Mouse (Mus musculus): ENCODE measurements around the gene Rin1. TPM values are rescaled to one million over a fixed set of nuclear protein-coding genes. Genes with fewer than 3 reads are reported as not detected.
"Not testable (repeated sequence)": the region's sequence is repeated elsewhere in the genome, so short reads cannot be mapped to it uniquely, and the experiment has no call there.

Gene Rin1
- polyA plus RNA-seq, 1 experiment from 2014 or later: 1.5 TPM

GRCm38 (mm10) chr19:5071545-5072369, 21.5 kb downstream of the Rin1 start:
- Histone ChIP-seq H3K27ac (peak overlapping the region; percentile 79), H3K9me3 (no peaks in the 10 kb centered on the region), H3K27me3 (peaks cover 68% of the 10 kb centered on the region), H3K4me3 (peak overlapping the region; percentile 45), H3K36me3 (no peaks in the 10 kb centered on the region), H3K9ac (peak overlapping the region; percentile 71), H3K4me1 (replicated peaks) (peaks cover 52% of the 10 kb centered on the region), H3K4me2 (peak overlapping the region; percentile 76)
- WGBS: under 1% methylated on average over 39 of the region's 40 CpGs
- peak; percentile 77 for ATAC-seq (ENCODE audit: low FRiP score)

- Histone ChIP-seq H3K36me3 (no peaks in the 10 kb centered on the region), H3K9ac (peak overlapping the region; percentile 71; the same call in 1 of the 2 replicates), H3K27me3 (peaks cover 61% of the 10 kb centered on the region), H3K27ac (no peak overlapping the region), H3K9me3 (no peaks in the 10 kb centered on the region), H3K4me3 (peak overlapping the region; percentile 45), H3K4me1 (replicated peaks) (peaks cover 45% of the 10 kb centered on the region), H3K4me2 (peak overlapping the region; percentile 76)
- ATAC-seq (ENCODE audit: low FRiP score): no peak
- 5% methylated on average over 20 of the region's 20 CpGs for WGBS
These were observed 22.2 kb downstream of the Rin1 start for GRCm38 (mm10) chr19:5072389-5073019.

GRCm38 (mm10) chr19:5073028-5073427, 22.7 kb downstream of the Rin1 start:
- Histone ChIP-seq H3K4me2 (peak overlapping the region; percentile 76), H3K27me3 (peaks cover 56% of the 10 kb centered on the region), H3K4me3 (peak overlapping the region; percentile 7; the same call in 1 of the 2 replicates), H3K9me3 (no peaks in the 10 kb centered on the region), H3K36me3 (no peaks in the 10 kb centered on the region), H3K4me1 (replicated peaks) (peaks cover 40% of the 10 kb centered on the region), H3K9ac (no peak overlapping the region), H3K27ac (no peak overlapping the region)
- ATAC-seq (ENCODE audit: low FRiP score): no peak
- WGBS: 2% methylated on average over 15 of the region's 15 CpGs

GRCm38 (mm10) chr19:5073518-5073917, 23.2 kb downstream of the Rin1 start:
- ATAC-seq (ENCODE audit: low FRiP score): no peak
- H3K4me1 ChIP-seq (replicated peaks): peaks cover 35% of the 10 kb centered on the region
- H3K4me3 ChIP-seq: no peak overlapping the region
- no peak overlapping the region for H3K27ac ChIP-seq
- no peak overlapping the region for H3K4me2 ChIP-seq
- no peak overlapping the region for H3K9ac ChIP-seq
- no peaks in the 10 kb centered on the region for H3K9me3 ChIP-seq
- no peaks in the 10 kb centered on the region for H3K36me3 ChIP-seq
- WGBS: 47% methylated on average over 5 of the region's 5 CpGs
- peaks cover 55% of the 10 kb centered on the region for H3K27me3 ChIP-seq

GRCm38 (mm10) chr19:5079279-5079678, 29.0 kb downstream of the Rin1 start:
- H3K9me3 ChIP-seq: no peaks in the 10 kb centered on the region
- H3K9ac ChIP-seq: no peak overlapping the region
- no peak overlapping the region for H3K4me3 ChIP-seq
- no peaks in the 10 kb centered on the region for H3K4me1 ChIP-seq (replicated peaks)
- no peak overlapping the region for H3K4me2 ChIP-seq
- H3K36me3 ChIP-seq: no peaks in the 10 kb centered on the region; the same call in 1 of the 2 replicates
- no peak for ATAC-seq (ENCODE audit: low FRiP score)
- WGBS: 91% methylated on average over 1 of the region's 1 CpGs
- H3K27me3 ChIP-seq: peaks cover 71% of the 10 kb centered on the region
- no peak overlapping the region for H3K27ac ChIP-seq

GRCm38 (mm10) chr19:5082005-5082404, 31.7 kb downstream of the Rin1 start:
- Histone ChIP-seq H3K4me2 (no peak overlapping the region), H3K9me3 (no peaks in the 10 kb centered on the region), H3K36me3 (no peaks in the 10 kb centered on the region; the same call in 1 of the 2 replicates), H3K27me3 (peaks cover 75% of the 10 kb centered on the region), H3K4me3 (no peak overlapping the region), H3K4me1 (replicated peaks) (peaks cover 11% of the 10 kb centered on the region), H3K27ac (no peak overlapping the region), H3K9ac (no peak overlapping the region)
- WGBS: 66% methylated on average over 18 of the region's 18 CpGs
- no peak for ATAC-seq (ENCODE audit: low FRiP score)

GRCm38 (mm10) chr19:5082596-5082995, 32.3 kb downstream of the Rin1 start:
- Histone ChIP-seq H3K27me3 (peaks cover 75% of the 10 kb centered on the region), H3K9me3 (no peaks in the 10 kb centered on the region), H3K4me2 (no peak overlapping the region), H3K9ac (no peak overlapping the region), H3K4me3 (no peak overlapping the region), H3K36me3 (no peaks in the 10 kb centered on the region; the same call in 1 of the 2 replicates), H3K27ac (no peak overlapping the region), H3K4me1 (replicated peaks) (peaks cover 17% of the 10 kb centered on the region)
- no peak for ATAC-seq (ENCODE audit: low FRiP score)
- WGBS: 70% methylated on average over 24 of the region's 24 CpGs

GRCm38 (mm10) chr19:5083961-5084833, 33.9 kb downstream of the Rin1 start:
- peaks cover 26% of the 10 kb centered on the region for H3K4me1 ChIP-seq (replicated peaks)
- no peak overlapping the region for H3K27ac ChIP-seq
- WGBS: 69% methylated on average over 3 of the region's 3 CpGs
- peak overlapping the region; percentile 79 for H3K4me2 ChIP-seq
- no peaks in the 10 kb centered on the region for H3K9me3 ChIP-seq
- ATAC-seq (ENCODE audit: low FRiP score): no peak
- peaks cover 71% of the 10 kb centered on the region for H3K27me3 ChIP-seq
- peak overlapping the region; percentile 55 for H3K4me3 ChIP-seq
- H3K36me3 ChIP-seq: no peaks in the 10 kb centered on the region; the same call in 1 of the 2 replicates
- peak overlapping the region; percentile 75 for H3K9ac ChIP-seq

GRCm38 (mm10) chr19:5084834-5085144, 34.5 kb downstream of the Rin1 start:
- no peaks in the 10 kb centered on the region for H3K9me3 ChIP-seq
- H3K9ac ChIP-seq: peak overlapping the region; percentile 75
- no peak for ATAC-seq (ENCODE audit: low FRiP score)
- peaks cover 67% of the 10 kb centered on the region for H3K27me3 ChIP-seq
- H3K27ac ChIP-seq: no peak overlapping the region
- H3K4me2 ChIP-seq: peak overlapping the region; percentile 79
- peaks cover 4% of the 10 kb centered on the region; the same call in 1 of the 2 replicates for H3K36me3 ChIP-seq
- H3K4me1 ChIP-seq (replicated peaks): peaks cover 32% of the 10 kb centered on the region
- 3% methylated on average over 15 of the region's 15 CpGs for WGBS
- peak overlapping the region; percentile 55 for H3K4me3 ChIP-seq

- H3K27me3 ChIP-seq: peaks cover 62% of the 10 kb centered on the region
- H3K9me3 ChIP-seq: no peaks in the 10 kb centered on the region
- H3K9ac ChIP-seq: peak within 1 kb of the TSS; percentile 75
- under 1% methylated on average over 57 of the region's 69 CpGs for WGBS
- peaks cover 33% of the 10 kb centered on the region for H3K4me1 ChIP-seq (replicated peaks)
- H3K4me2 ChIP-seq: peak within 1 kb of the TSS; percentile 79
- peaks cover 7% of the 10 kb centered on the region for H3K36me3 ChIP-seq
- peak within 1 kb of the TSS; percentile 55 for H3K4me3 ChIP-seq
- no peak for ATAC-seq (ENCODE audit: low FRiP score)
- no peak within 1 kb of the TSS for H3K27ac ChIP-seq
These were observed 35.0 kb downstream of the Rin1 start, which contains the start of gene Tmem151a for GRCm38 (mm10) chr19:5085145-5085863. Tmem151a (minus strand) TSS chr19:5085531.

GRCm38 (mm10) chr19:5086533-5086932, 36.3 kb downstream of the Rin1 start:
- WGBS: 51% methylated on average over 4 of the region's 4 CpGs
- not testable (repeated sequence) for ATAC-seq (ENCODE audit: low FRiP score); H3K27ac ChIP-seq; H3K9ac ChIP-seq; H3K4me3 ChIP-seq; H3K9me3 ChIP-seq; H3K4me2 ChIP-seq
- peaks cover 18% of the 10 kb centered on the region for H3K36me3 ChIP-seq
- peaks cover 33% of the 10 kb centered on the region for H3K4me1 ChIP-seq (replicated peaks)
- H3K27me3 ChIP-seq: peaks cover 50% of the 10 kb centered on the region
